Mouse (Mus musculus) spleen, adult 2 months (tissue): ENCODE data around the gene Tlx2.

Experiments
- CTCF ChIP-seq: fragments of 200-500 bp; IDR thresholded peaks from 2 replicates; pipeline ENCODE4 v1.5.1; 2011; ENCODE audit warnings: mild to moderate bottlenecking, inconsistent platforms; ENCODE audit not compliant: insufficient read depth, insufficient read length, insufficient replicate concordance; ENCODE audit errors: extremely low read depth
- POLR2A ChIP-seq: fragments of 200-500 bp; IDR thresholded peaks from 2 replicates; pipeline ENCODE4 v1.6.1; 2011; ENCODE audit warnings: low read depth, low read length, inconsistent platforms

GRCm38 (mm10) chr6:83066441-83066840, 3.7 kb downstream of the Tlx2 start:
- no peak for TF ChIP-seq CTCF
- TF ChIP-seq POLR2A: no peak
